Mouse (Mus musculus): ENCODE data around the gene Wt1. TPM values are rescaled to one million over a fixed set of nuclear protein-coding genes. Genes with fewer than 3 reads are reported as not detected.
A peak's percentile ranks its signal among the peaks of the same experiment; 100 is the strongest.

The Wt1 gene
- polyA plus RNA-seq, 1 experiment: 16.9 TPM

GRCm38 (mm10) chr2:105185140-105185539 is 58.8 kb downstream of the Wt1 start:
- no peak for DNase-seq
- H3K27me3 ChIP-seq (replicated peaks; ENCODE audit: control insufficient read depth, insufficient read depth, low read length): 0 out of 2 replicates have a peak, but pooled peaks cover 1% of the 10 kb centered on the region
- WGBS: 81% methylated on average over 3 of the region's 3 CpGs
- no peaks in the 10 kb centered on the region for H3K36me3 ChIP-seq (ENCODE audit: control insufficient read depth, insufficient read depth, low read length)
- H3K4me1 ChIP-seq (ENCODE audit: control insufficient read depth, insufficient read depth, low read length): no peaks in the 10 kb centered on the region
- H3K4me3 ChIP-seq (ENCODE audit: insufficient read depth, low read depth, low read length): no peak overlapping the region
- TF ChIP-seq CTCF (conservative IDR thresholded peaks at IDR 0.05; ENCODE audit: insufficient read depth, insufficient read length, low read depth, low read length): no peak
- no peak for TF ChIP-seq POLR2A (IDR thresholded peaks at IDR 0.05; ENCODE audit: low read depth, low read length)
- no peak overlapping the region for H3K27ac ChIP-seq (ENCODE audit: insufficient read depth, low read depth, low read length)

- Histone ChIP-seq H3K27me3 (replicated peaks; ENCODE audit: control insufficient read depth, insufficient read depth, low read length) (0 out of 2 replicates have a peak, but pooled peaks cover 1% of the 10 kb centered on the region), H3K4me3 (ENCODE audit: insufficient read depth, low read depth, low read length) (no peak overlapping the region), H3K27ac (ENCODE audit: insufficient read depth, low read depth, low read length) (no peak overlapping the region), H3K4me1 (ENCODE audit: control insufficient read depth, insufficient read depth, low read length) (no peaks in the 10 kb centered on the region), H3K36me3 (ENCODE audit: control insufficient read depth, insufficient read depth, low read length) (no peaks in the 10 kb centered on the region)
- no peak for DNase-seq
- TF ChIP-seq CTCF (conservative IDR thresholded peaks at IDR 0.05; ENCODE audit: insufficient read depth, insufficient read length, low read depth, low read length): no peak
- TF ChIP-seq POLR2A (IDR thresholded peaks at IDR 0.05; ENCODE audit: low read depth, low read length): no peak
- WGBS: 65% methylated on average over 13 of the region's 13 CpGs
Observed at GRCm38 (mm10) chr2:105185768-105186529, 59.6 kb downstream of the Wt1 start.

GRCm38 (mm10) chr2:105186591-105186990 is 60.3 kb downstream of the Wt1 start:
- Histone ChIP-seq H3K4me1 (ENCODE audit: control insufficient read depth, insufficient read depth, low read length) (no peaks in the 10 kb centered on the region), H3K27me3 (replicated peaks; ENCODE audit: control insufficient read depth, insufficient read depth, low read length) (0 out of 2 replicates have a peak, but pooled peaks cover 1% of the 10 kb centered on the region), H3K4me3 (ENCODE audit: insufficient read depth, low read depth, low read length) (no peak overlapping the region), H3K27ac (ENCODE audit: insufficient read depth, low read depth, low read length) (no peak overlapping the region), H3K36me3 (ENCODE audit: control insufficient read depth, insufficient read depth, low read length) (no peaks in the 10 kb centered on the region)
- TF ChIP-seq POLR2A (IDR thresholded peaks at IDR 0.05; ENCODE audit: low read depth, low read length): no peak
- TF ChIP-seq CTCF (conservative IDR thresholded peaks at IDR 0.05; ENCODE audit: insufficient read depth, insufficient read length, low read depth, low read length): no peak
- no peak for DNase-seq
- WGBS: 79% methylated on average over 5 of the region's 5 CpGs

- Histone ChIP-seq H3K27me3 (replicated peaks; ENCODE audit: control insufficient read depth, insufficient read depth, low read length) (0 out of 2 replicates have a peak, but pooled peaks cover 1% of the 10 kb centered on the region), H3K36me3 (ENCODE audit: control insufficient read depth, insufficient read depth, low read length) (no peaks in the 10 kb centered on the region), H3K4me3 (ENCODE audit: insufficient read depth, low read depth, low read length) (no peak overlapping the region), H3K27ac (ENCODE audit: insufficient read depth, low read depth, low read length) (no peak overlapping the region), H3K4me1 (ENCODE audit: control insufficient read depth, insufficient read depth, low read length) (no peaks in the 10 kb centered on the region)
- DNase-seq: peak; percentile 36
- TF ChIP-seq POLR2A (IDR thresholded peaks at IDR 0.05; ENCODE audit: low read depth, low read length): no peak
- TF ChIP-seq CTCF (conservative IDR thresholded peaks at IDR 0.05; ENCODE audit: insufficient read depth, insufficient read length, low read depth, low read length): 0 out of 2 replicates have a peak, but pooled peaks have one; percentile 13
- WGBS: 82% methylated on average over 10 of the region's 10 CpGs
Observed at GRCm38 (mm10) chr2:105188182-105188581, 61.9 kb downstream of the Wt1 start.

- Histone ChIP-seq H3K4me3 (ENCODE audit: insufficient read depth, low read depth, low read length) (no peak overlapping the region), H3K27me3 (replicated peaks; ENCODE audit: control insufficient read depth, insufficient read depth, low read length) (0 out of 2 replicates have a peak, but pooled peaks cover 1% of the 10 kb centered on the region), H3K36me3 (ENCODE audit: control insufficient read depth, insufficient read depth, low read length) (no peaks in the 10 kb centered on the region), H3K27ac (ENCODE audit: insufficient read depth, low read depth, low read length) (no peak overlapping the region), H3K4me1 (ENCODE audit: control insufficient read depth, insufficient read depth, low read length) (no peaks in the 10 kb centered on the region)
- peak; percentile 65 for DNase-seq
- TF ChIP-seq CTCF (conservative IDR thresholded peaks at IDR 0.05; ENCODE audit: insufficient read depth, insufficient read length, low read depth, low read length): peak; percentile 42
- TF ChIP-seq POLR2A (IDR thresholded peaks at IDR 0.05; ENCODE audit: low read depth, low read length): no peak
- 23% methylated on average over 5 of the region's 5 CpGs for WGBS
Observed at GRCm38 (mm10) chr2:105189352-105189751, 63.0 kb downstream of the Wt1 start.

- Histone ChIP-seq H3K36me3 (ENCODE audit: control insufficient read depth, insufficient read depth, low read length) (no peaks in the 10 kb centered on the region), H3K27ac (ENCODE audit: insufficient read depth, low read depth, low read length) (no peak overlapping the region), H3K27me3 (replicated peaks; ENCODE audit: control insufficient read depth, insufficient read depth, low read length) (no peaks in the 10 kb centered on the region), H3K4me3 (ENCODE audit: insufficient read depth, low read depth, low read length) (no peak overlapping the region), H3K4me1 (ENCODE audit: control insufficient read depth, insufficient read depth, low read length) (no peaks in the 10 kb centered on the region)
- TF ChIP-seq POLR2A (IDR thresholded peaks at IDR 0.05; ENCODE audit: low read depth, low read length): no peak
- TF ChIP-seq CTCF (conservative IDR thresholded peaks at IDR 0.05; ENCODE audit: insufficient read depth, insufficient read length, low read depth, low read length): no peak
- WGBS: 24% methylated on average over 8 of the region's 8 CpGs
- peak; percentile 40 for DNase-seq
Observed at GRCm38 (mm10) chr2:105200152-105200551, 73.8 kb downstream of the Wt1 start.

GRCm38 (mm10) chr2:105206563-105207174 is 80.3 kb downstream of the Wt1 start:
- 57% methylated on average over 9 of the region's 9 CpGs for WGBS
- Histone ChIP-seq H3K4me1 (ENCODE audit: control insufficient read depth, insufficient read depth, low read length) (no peaks in the 10 kb centered on the region), H3K27me3 (replicated peaks; ENCODE audit: control insufficient read depth, insufficient read depth, low read length) (no peaks in the 10 kb centered on the region), H3K36me3 (ENCODE audit: control insufficient read depth, insufficient read depth, low read length) (no peaks in the 10 kb centered on the region), H3K27ac (ENCODE audit: insufficient read depth, low read depth, low read length) (peak overlapping the region; percentile 46; the same call in 1 of the 2 replicates), H3K4me3 (ENCODE audit: insufficient read depth, low read depth, low read length) (no peak overlapping the region)
- TF ChIP-seq CTCF (conservative IDR thresholded peaks at IDR 0.05; ENCODE audit: insufficient read depth, insufficient read length, low read depth, low read length) (no peak), POLR2A (IDR thresholded peaks at IDR 0.05; ENCODE audit: low read depth, low read length) (no peak)
- DNase-seq: peak; percentile 44

Data from kidney, adult 2 months (tissue).